Mouse (Mus musculus): Measurements from ENCODE around the gene Asb6. TPM values are rescaled to one million over a fixed set of nuclear protein-coding genes. Genes with fewer than 3 reads are reported as not detected.

Gene Asb6
- total and polyA plus RNA-seq, 2 experiments from 2014 or later, result 36.6 to 53.5 TPM

- H3K27ac ChIP-seq, result no peak overlapping the region
- TF ChIP-seq CTCF (IDR thresholded peaks at IDR 0.05; ENCODE audit: low read depth), result no peak
Measured at GRCm38 (mm10) chr2:30801067-30801852, 28.9 kb downstream of the Asb6 start.

GRCm38 (mm10) chr2:30800671-30801066 is 29.5 kb downstream of the Asb6 start:
- DNase-seq (ENCODE audit: low spot score) (no peak), ATAC-seq (no peak)
- peak overlapping the region; percentile 50 for H3K9ac ChIP-seq (replicated peaks; ENCODE audit: low read length)
- peaks cover 19% of the 10 kb centered on the region for H3K4me1 ChIP-seq (ENCODE audit: insufficient read depth, low read length)
- 42% methylated on average over 7 of the region's 7 CpGs for WGBS
- no peaks in the 10 kb centered on the region for H3K9me3 ChIP-seq (ENCODE audit: low read length)
- TF ChIP-seq CTCF (IDR thresholded peaks at IDR 0.05; ENCODE audit: low read depth), result no peak
- H3K27me3 ChIP-seq (ENCODE audit: insufficient read depth, low read length), result 0 out of 2 replicates have a peak, but pooled peaks cover 6% of the 10 kb centered on the region
- peak overlapping the region; percentile 43 for H3K4me3 ChIP-seq (ENCODE audit: low read length)
- no peaks in the 10 kb centered on the region for H3K36me3 ChIP-seq (ENCODE audit: insufficient read depth, low read length)
- H3K27ac ChIP-seq, result no peak overlapping the region
- H3K4me2 ChIP-seq (ENCODE audit: low read depth, low read length), result peak overlapping the region; percentile 76

More at GRCm38 (mm10) chr2:30801067-30801852, 28.9 kb downstream of the Asb6 start:
- Histone ChIP-seq H3K9me3 (ENCODE audit: low read length) (no peaks in the 10 kb centered on the region), H3K4me3 (ENCODE audit: low read length) (peak overlapping the region; percentile 43), H3K4me1 (ENCODE audit: insufficient read depth, low read length) (peaks cover 13% of the 10 kb centered on the region), H3K27me3 (ENCODE audit: insufficient read depth, low read length) (0 out of 2 replicates have a peak, but pooled peaks cover 6% of the 10 kb centered on the region), H3K4me2 (ENCODE audit: low read depth, low read length) (peak overlapping the region; percentile 76), H3K36me3 (ENCODE audit: insufficient read depth, low read length) (no peaks in the 10 kb centered on the region), H3K9ac (replicated peaks; ENCODE audit: low read length) (peak overlapping the region; percentile 50)
- WGBS, result under 1% methylated on average over 70 of the region's 77 CpGs
- DNase-seq (ENCODE audit: low spot score) (peak; percentile 55), ATAC-seq (peak; percentile 54; the same call in 1 of the 2 replicates)

GRCm38 (mm10) chr2:30799456-30799855 is 30.7 kb downstream of the Asb6 start:
- no peak overlapping the region for H3K9ac ChIP-seq (replicated peaks; ENCODE audit: low read length)
- 78% methylated on average over 3 of the region's 3 CpGs for WGBS
- TF ChIP-seq CTCF (IDR thresholded peaks at IDR 0.05; ENCODE audit: low read depth), result no peak
- H3K27ac ChIP-seq, result no peak overlapping the region
- DNase-seq (ENCODE audit: low spot score) (no peak), ATAC-seq (no peak)
- no peaks in the 10 kb centered on the region for H3K36me3 ChIP-seq (ENCODE audit: insufficient read depth, low read length)
- H3K4me2 ChIP-seq (ENCODE audit: low read depth, low read length), result no peak overlapping the region
- H3K4me3 ChIP-seq (ENCODE audit: low read length), result no peak overlapping the region
- no peaks in the 10 kb centered on the region for H3K9me3 ChIP-seq (ENCODE audit: low read length)
- H3K4me1 ChIP-seq (ENCODE audit: insufficient read depth, low read length), result peaks cover 19% of the 10 kb centered on the region
- 0 out of 2 replicates have a peak, but pooled peaks cover 6% of the 10 kb centered on the region for H3K27me3 ChIP-seq (ENCODE audit: insufficient read depth, low read length)

GRCm38 (mm10) chr2:30796382-30796781 is 33.8 kb downstream of the Asb6 start:
- 0 out of 2 replicates have a peak overlapping the region, but pooled peaks have one; percentile 0 for H3K4me3 ChIP-seq (ENCODE audit: low read length)
- no peak overlapping the region for H3K9ac ChIP-seq (replicated peaks; ENCODE audit: low read length)
- ATAC-seq (peak; percentile 84), DNase-seq (ENCODE audit: low spot score) (peak; percentile 95)
- H3K36me3 ChIP-seq (ENCODE audit: insufficient read depth, low read length), result no peaks in the 10 kb centered on the region
- H3K9me3 ChIP-seq (ENCODE audit: low read length), result no peaks in the 10 kb centered on the region
- 3% methylated on average over 11 of the region's 11 CpGs for WGBS
- H3K4me2 ChIP-seq (ENCODE audit: low read depth, low read length), result peak overlapping the region; percentile 45
- no peaks in the 10 kb centered on the region for H3K27me3 ChIP-seq (ENCODE audit: insufficient read depth, low read length)
- no peak for TF ChIP-seq CTCF (IDR thresholded peaks at IDR 0.05; ENCODE audit: low read depth)
- peak overlapping the region; percentile 69; the same call in 1 of the 2 replicates for H3K27ac ChIP-seq
- peaks cover 15% of the 10 kb centered on the region for H3K4me1 ChIP-seq (ENCODE audit: insufficient read depth, low read length)

- H3K4me2 ChIP-seq (ENCODE audit: low read depth, low read length), result peak overlapping the region; percentile 45
- 0 out of 2 replicates have a peak overlapping the region, but pooled peaks have one; percentile 69 for H3K27ac ChIP-seq
- no peak for TF ChIP-seq CTCF (IDR thresholded peaks at IDR 0.05; ENCODE audit: low read depth)
- WGBS, result 46% methylated on average over 4 of the region's 5 CpGs
- H3K9ac ChIP-seq (replicated peaks; ENCODE audit: low read length), result no peak overlapping the region
- no peaks in the 10 kb centered on the region for H3K9me3 ChIP-seq (ENCODE audit: low read length)
- ATAC-seq (no peak), DNase-seq (ENCODE audit: low spot score) (peak; percentile 28)
- no peaks in the 10 kb centered on the region for H3K36me3 ChIP-seq (ENCODE audit: insufficient read depth, low read length)
- H3K4me1 ChIP-seq (ENCODE audit: insufficient read depth, low read length), result peaks cover 15% of the 10 kb centered on the region
- no peaks in the 10 kb centered on the region for H3K27me3 ChIP-seq (ENCODE audit: insufficient read depth, low read length)
- H3K4me3 ChIP-seq (ENCODE audit: low read length), result no peak overlapping the region
Measured at GRCm38 (mm10) chr2:30795889-30796275, 34.3 kb downstream of the Asb6 start.

GRCm38 (mm10) chr2:30795271-30795888 is 34.8 kb downstream of the Asb6 start:
- ATAC-seq (no peak), DNase-seq (ENCODE audit: low spot score) (no peak)
- H3K4me3 ChIP-seq (ENCODE audit: low read length), result no peak overlapping the region; the same call in 1 of the 2 replicates
- no peaks in the 10 kb centered on the region for H3K9me3 ChIP-seq (ENCODE audit: low read length)
- no peak for TF ChIP-seq CTCF (IDR thresholded peaks at IDR 0.05; ENCODE audit: low read depth)
- peaks cover 15% of the 10 kb centered on the region for H3K4me1 ChIP-seq (ENCODE audit: insufficient read depth, low read length)
- WGBS, result 50% methylated on average over 7 of the region's 7 CpGs
- H3K4me2 ChIP-seq (ENCODE audit: low read depth, low read length), result peak overlapping the region; percentile 59
- no peaks in the 10 kb centered on the region for H3K27me3 ChIP-seq (ENCODE audit: insufficient read depth, low read length)
- H3K36me3 ChIP-seq (ENCODE audit: insufficient read depth, low read length), result no peaks in the 10 kb centered on the region
- 0 out of 2 replicates have a peak overlapping the region, but pooled peaks have one; percentile 69 for H3K27ac ChIP-seq
- H3K9ac ChIP-seq (replicated peaks; ENCODE audit: low read length), result no peak overlapping the region
